Mouse (Mus musculus) kidney, postnatal 36 days (tissue): ENCODE data around the gene Vmn1r65.
"Not testable (repeated sequence)": the region's sequence is repeated elsewhere in the genome, so short reads cannot be mapped to it uniquely, and the experiment has no call there.

Source experiments
- DNase-seq, 2 experiments: peaks; one replicate each; pipeline ENCODE4 v3.0.0; 2021 to 2022; ENCODE audit warnings: mixed read lengths in 2 of 2

The Vmn1r65 gene

DNA sequence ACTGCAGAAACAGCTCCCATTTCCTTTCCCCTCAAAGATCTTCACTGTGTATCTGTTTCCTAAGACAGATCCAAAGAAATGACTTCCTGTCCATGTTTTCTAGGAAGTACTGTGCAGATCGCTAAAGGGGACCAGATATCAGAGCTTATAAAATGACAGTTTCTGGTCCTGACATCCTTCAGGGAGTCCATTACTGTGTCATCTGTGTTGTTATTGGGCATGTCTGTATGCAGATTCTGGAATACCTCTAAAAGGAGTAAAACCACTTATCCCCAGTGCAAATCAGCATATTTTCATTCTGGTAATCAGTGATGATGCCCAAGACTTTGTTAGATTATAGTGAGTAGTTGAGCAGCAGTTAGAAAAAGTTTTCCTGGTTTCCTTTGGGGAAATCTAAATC, at the start of gene Vmn1r65:
TSS of gene Vmn1r65 (minus strand) at position 101 of the 400 bp plus-strand sequence.
- DNase-seq, result no peak

DNA sequence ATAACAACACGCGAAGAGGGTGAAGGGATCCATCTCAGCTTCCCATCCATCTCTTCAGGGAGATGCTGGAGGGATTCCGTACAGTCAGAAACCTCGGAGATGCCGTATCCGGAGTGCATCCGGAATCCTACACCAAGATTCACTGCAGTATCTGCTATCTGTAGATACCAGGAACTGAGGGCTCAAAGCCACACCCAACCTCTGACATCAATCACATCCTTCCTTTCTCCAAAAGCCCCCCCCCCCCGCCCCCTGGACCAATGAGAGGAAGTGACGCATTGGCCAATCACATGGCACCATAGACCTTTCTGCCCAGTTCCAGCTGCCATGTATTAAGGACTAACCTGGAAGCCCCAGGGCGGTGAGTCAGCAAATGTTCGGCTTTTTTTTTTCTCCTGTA, 34.1 kb upstream of the Vmn1r65 start, which contains the start of gene Nlrp4c:
TSS of gene Nlrp4c (plus strand) at position 301 of the 400 bp plus-strand sequence.
- no peak for DNase-seq

DNA sequence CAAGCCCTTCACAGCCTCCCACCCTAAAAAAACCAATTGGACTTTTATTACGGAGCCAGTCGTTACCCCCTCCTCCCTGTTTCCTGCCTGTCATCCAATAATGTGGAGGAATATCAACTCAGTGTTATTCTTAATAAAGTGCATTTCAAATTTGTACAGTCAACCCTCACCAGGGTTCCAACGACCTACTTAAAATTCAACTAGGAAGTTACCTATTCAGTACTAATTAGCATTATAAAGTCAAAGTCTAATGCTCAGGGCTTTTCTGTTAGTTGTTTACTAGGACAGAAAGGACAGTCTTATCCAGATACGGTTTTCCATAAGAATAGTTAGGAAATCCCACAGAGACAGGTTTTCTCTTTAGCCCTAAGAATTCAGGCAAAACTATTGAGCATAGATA, 28.4 kb downstream of the Vmn1r65 start:
- DNase-seq, result not testable (repeated sequence)

DNA sequence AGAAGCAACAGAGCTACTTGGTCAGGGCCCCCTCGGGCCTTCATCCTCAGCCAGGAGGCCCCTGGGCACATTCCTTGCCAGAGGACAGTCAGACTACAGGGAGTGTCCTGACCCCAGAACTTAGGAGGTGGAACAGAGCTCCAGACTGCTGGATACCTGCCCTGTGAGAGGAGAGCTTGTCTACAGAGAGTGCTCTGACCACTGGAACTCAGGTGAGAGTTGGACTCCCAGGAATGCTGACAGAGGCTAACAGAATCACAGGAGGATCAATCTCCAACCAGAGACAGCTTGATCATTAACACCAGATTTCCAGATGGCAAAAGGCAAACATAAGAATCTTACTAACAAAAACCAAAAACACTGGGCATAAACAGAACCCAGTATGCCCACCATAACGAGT, 38.3 kb downstream of the Vmn1r65 start:
- peak; percentile 26 to 41 for DNase-seq
